Mouse (Mus musculus): ENCODE data around the gene Phactr2.

DNA sequence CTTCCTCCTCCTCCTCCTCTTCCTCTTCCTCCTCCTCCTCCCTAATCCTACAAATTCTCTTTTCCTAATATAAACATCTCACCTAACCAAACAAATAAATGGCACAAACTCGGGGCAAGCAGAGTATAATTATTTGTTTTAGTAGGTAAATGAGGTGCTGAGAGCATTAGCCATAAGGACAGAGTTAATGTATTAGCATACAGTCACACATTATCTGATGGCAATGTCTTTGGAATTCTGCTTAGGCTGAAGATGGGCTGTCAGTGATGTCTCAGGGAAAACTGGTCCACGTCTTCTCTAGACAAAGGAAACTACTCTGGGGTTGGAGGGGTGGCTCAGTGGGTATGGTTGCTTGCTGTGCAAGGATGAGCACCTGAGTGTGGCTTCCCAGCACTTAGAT, 302.8 kb downstream of the Phactr2 start:
- TF ChIP-seq POLR2A (IDR thresholded peaks at IDR 0.05; ENCODE audit: insufficient read depth, low read length) (no peak), EP300 (IDR thresholded peaks at IDR 0.05; ENCODE audit: insufficient read depth, low read depth, low read length) (no peak)

Measured in ES-Bruce4 (cell line).